Mouse (Mus musculus) 3T3-L1 (cell line): ENCODE data around the gene Igsf23.
A peak's percentile ranks its signal among the peaks of the same experiment; 100 is the strongest.

ENCODE experiments used
- DNase-seq: peaks from one replicate; pipeline ENCODE4 v3.0.0-alpha.2; 2015; ENCODE audit warnings: low read depth, low spot score

The Igsf23 gene

DNA sequence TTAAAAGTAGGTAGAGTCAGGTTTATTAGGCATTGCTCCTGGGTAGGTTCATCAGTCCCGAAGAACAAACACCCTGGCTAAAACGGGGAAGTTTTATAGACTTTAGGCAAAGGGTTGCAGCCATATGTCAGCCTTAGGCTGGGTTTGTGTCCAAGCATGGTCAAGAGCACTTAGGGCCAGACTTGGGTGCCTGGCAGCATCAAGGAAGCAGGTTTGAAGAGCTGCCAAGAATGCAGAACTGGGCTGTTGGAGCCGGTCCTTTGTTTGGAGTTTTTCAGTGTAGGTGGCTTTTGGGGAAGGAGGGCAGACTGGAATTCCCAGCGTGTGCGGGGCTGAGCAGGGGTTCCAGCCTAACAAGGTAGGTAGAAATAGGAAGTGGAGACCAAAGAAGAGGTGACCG is 14.6 kb downstream of the Igsf23 start:
- no peak for DNase-seq

GRCm38 (mm10) chr7:19935171-19935751 is 15.3 kb downstream of the Igsf23 start:
- peak; percentile 56 for DNase-seq

- DNase-seq: peak; percentile 76
These were observed 17.4 kb downstream of the Igsf23 start for GRCm38 (mm10) chr7:19932877-19933809.

- DNase-seq: no peak
These were observed 18.3 kb downstream of the Igsf23 start for GRCm38 (mm10) chr7:19932133-19932876.

DNA sequence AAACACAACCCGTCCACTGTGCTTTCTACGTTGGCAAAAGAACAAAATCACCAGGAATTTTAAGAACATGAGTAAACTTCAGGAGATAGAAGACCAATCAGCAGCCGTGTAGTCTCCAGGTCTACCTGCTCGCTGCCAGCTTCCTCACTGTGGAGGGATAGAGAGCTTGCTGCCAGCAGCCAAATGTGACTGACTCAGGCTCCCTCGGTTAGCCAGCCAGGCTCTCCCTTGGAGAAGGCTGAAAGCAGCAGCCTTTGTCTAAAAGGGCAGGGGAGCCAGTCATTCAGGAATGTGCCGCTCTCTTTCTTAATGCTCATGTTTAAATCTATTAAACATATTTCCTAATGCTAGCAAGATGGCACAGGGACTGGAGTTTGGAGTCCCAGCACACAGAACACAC is 20.1 kb downstream of the Igsf23 start:
- DNase-seq: peak; percentile 54

- DNase-seq: no peak
These were observed 22.1 kb downstream of the Igsf23 start for GRCm38 (mm10) chr7:19928486-19928885.

- DNase-seq: peak; percentile 37
These were observed 23.6 kb downstream of the Igsf23 start for GRCm38 (mm10) chr7:19926849-19927480.

- DNase-seq: no peak
These were observed 25.2 kb downstream of the Igsf23 start for GRCm38 (mm10) chr7:19925376-19925775.

DNA sequence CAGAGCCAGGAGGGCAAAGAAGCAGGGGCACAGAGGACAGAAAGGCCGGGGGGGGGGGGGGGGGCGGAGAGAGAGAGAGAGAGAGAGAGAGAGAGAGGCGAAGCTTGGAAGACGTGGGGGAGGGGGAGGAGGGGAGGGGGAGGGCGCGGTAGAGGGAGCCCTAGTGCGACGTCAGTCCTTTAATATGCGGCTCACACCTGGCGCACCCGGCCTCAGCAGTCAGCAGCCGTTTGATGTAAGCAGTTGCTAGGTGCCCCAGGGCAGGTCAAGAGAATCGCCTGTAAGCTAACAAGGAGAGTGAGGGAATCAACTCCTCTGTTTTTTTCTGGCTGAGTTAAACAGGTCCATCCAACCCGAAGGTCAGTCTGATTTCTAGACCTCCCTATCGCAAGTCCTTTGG is 26.8 kb downstream of the Igsf23 start:
- DNase-seq: no peak

GRCm38 (mm10) chr7:19923354-19923753 is 27.2 kb downstream of the Igsf23 start:
- DNase-seq: no peak

DNA sequence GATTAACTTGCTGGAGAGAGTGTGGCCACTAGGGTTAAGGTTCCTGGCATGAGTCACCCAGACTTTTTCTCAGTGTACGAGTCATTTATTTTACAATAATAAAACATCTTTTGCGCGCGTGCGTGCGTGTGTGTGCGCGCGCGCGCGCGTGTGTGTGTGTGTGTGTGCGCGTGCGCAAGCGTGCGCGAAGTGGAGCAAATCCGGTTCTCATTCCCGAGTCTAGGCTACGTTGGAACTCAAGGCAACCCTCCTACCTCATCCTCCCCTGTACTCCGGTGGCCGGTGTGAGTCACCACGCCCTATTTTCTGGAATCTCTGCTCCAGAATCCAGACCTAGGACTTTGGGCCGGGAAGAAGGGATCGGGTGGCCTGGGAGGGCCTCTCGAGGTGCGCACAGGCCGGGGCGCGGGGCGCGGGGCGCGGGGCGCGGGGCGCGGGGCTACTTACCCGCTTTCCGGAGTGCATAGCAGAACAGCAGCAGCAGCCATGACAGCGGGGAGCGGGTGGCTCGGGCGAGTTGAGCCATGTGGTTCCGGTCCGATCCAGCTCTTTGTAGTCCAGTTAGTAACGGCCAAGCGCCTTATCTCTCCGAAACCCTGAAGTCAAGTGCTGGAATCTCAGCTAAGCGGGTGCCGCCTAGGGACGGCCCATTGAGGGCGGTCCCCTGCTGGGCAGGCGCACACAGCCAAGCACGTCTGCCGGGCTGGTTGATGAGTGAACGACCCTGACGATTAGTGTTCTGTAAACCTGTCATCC is 29.9 kb downstream of the Igsf23 start, which contains the start of gene Pvr:
Pvr (minus strand) TSS at position 655 of the 756 bp plus-strand sequence.
- DNase-seq: peak; percentile 89

DNA sequence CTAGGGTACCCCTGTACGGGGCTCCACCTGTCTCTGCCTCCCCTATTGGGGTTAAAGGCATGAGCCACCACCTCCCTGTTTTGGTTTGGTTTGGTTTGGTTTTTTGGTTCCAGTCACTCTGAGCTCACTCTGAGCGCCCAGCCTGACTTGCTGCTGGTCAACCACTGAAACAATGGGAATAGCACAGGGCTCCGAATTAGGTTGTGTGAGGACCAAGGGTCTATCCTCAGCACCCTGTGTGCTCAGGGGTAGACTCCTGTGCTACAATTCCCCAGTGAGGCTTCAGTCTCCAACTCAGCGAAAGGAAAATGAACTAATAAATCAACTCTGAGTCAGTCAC is 30.4 kb downstream of the Igsf23 start:
- DNase-seq: no peak

- DNase-seq: no peak
These were observed 36.0 kb downstream of the Igsf23 start for GRCm38 (mm10) chr7:19914558-19914957.

GRCm38 (mm10) chr7:19911695-19912524 is 38.6 kb downstream of the Igsf23 start:
- DNase-seq: no peak

DNA sequence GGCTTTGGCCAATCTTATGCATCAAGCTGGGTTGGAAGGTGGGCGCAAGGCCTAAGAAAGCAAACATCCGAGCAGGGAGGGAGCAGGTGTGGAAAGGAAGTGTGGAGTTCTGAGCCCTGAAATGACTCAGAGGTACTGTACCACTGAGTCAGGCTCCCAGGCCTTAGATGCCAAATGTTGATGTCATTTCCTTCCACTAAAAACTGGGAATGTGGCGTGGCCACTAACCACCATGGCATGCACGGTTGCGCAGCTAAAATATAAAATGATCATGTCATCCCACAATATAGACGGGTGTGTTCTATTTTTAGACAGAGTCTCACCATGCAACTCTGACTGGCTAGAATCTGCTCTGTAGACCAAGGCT is 39.3 kb downstream of the Igsf23 start:
- DNase-seq: peak; percentile 92

DNA sequence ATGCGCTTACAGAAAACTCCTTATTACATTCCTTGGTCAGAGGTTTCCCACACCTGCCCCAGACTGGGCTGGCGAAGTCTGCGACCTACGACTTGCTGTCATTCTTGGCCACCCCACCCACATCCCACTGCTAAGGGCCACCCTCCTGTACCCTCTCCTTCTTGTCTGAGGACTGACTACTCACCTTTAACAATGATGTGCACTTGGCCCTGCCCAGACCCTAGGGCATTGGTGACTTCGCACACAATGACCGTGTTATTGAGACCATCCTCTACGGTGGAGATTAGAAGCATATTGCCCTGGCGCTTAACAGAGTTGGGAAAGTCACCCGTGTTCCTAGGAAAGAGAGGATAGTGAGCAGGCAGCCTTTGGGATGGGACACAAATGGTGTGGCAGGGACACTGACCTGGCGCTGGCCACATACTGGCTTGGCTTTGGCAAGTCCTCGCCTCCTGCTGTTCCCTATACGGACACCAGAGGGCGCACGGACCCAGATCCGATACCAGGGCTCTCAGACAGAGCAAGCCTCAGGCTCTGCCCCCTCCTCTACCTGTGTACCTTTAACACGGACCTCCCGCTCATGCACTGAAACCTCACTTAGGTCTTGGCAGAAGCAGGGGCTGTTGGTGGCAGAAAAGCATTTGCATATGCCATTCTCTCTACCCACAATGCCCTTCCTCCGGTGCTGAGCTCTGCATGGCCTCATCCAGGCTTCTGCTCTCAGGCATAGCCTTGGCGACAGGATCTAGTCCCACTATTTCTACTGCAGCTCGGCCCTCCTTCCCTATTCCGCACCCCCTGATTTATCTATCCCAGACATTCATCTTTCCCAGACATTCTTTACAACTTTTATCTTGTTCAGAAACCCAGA is 39.9 kb downstream of the Igsf23 start:
- DNase-seq: peak; percentile 79

GRCm38 (mm10) chr7:19889881-19890280 is 60.7 kb downstream of the Igsf23 start:
- DNase-seq: peak; percentile 50

DNA sequence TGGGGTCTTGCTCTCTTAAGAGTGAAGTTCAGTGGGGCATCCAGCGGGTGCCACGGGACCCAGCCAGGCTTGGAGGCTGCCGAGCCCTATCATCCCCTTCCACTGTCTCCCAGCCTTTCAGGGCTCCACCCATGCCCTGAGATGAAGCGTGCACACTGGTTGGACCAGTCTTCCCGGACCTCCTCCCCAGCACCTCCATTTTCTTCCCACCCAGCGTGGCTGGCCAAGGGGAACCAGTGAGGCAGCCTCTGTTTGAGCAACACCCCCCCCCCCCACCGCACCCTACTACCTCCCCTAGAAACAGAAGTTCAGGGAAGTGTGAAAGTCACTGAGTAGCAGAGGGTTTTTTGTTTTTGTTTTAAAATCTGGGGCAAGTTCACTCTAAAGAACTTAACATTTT is 62.7 kb downstream of the Igsf23 start, which contains the start of gene Ceacam19:
Ceacam19 (minus strand) TSS at position 117 of the 400 bp plus-strand sequence.
- DNase-seq: no peak
